Mouse (Mus musculus): ENCODE measurements around the gene Noc4l.

The Noc4l gene

GRCm38 (mm10) chr5:110608941-110609340 lies 44.3 kb downstream of the Noc4l start:
- no peak for DNase-seq (ENCODE audit: low spot score)

- no peak for DNase-seq (ENCODE audit: low spot score)
Measured at GRCm38 (mm10) chr5:110608336-110608735, 44.9 kb downstream of the Noc4l start.

GRCm38 (mm10) chr5:110607767-110608166 lies 45.5 kb downstream of the Noc4l start:
- DNase-seq (ENCODE audit: low spot score), result no peak

- DNase-seq (ENCODE audit: low spot score), result no peak
Measured at GRCm38 (mm10) chr5:110605531-110606221, 47.5 kb downstream of the Noc4l start.

- DNase-seq (ENCODE audit: low spot score), result no peak
Measured at GRCm38 (mm10) chr5:110604311-110604710, 48.9 kb downstream of the Noc4l start.

GRCm38 (mm10) chr5:110603016-110603685 lies 50.1 kb downstream of the Noc4l start:
- no peak for DNase-seq (ENCODE audit: low spot score)
